Mouse (Mus musculus) thymus, adult 2 months (tissue): Measurements from ENCODE around the gene Ddr1.

Experiments used
- CTCF ChIP-seq: fragments of 200-500 bp; IDR thresholded peaks from 2 replicates; pipeline ENCODE4 v1.5.1; 2012; ENCODE audit warnings: mild to moderate bottlenecking, control low read depth, low read length, moderate library complexity, borderline replicate concordance; ENCODE audit not compliant: control insufficient read depth, poor library complexity, insufficient read depth; ENCODE audit errors: extremely low read depth
- POLR2A ChIP-seq: fragments of 200-500 bp; IDR thresholded peaks from 2 replicates; pipeline ENCODE4 v1.6.1; 2012; ENCODE audit warnings: mild to moderate bottlenecking, low read length, control low read depth, moderate library complexity; ENCODE audit not compliant: control insufficient read depth, poor library complexity, insufficient read depth; ENCODE audit errors: extremely low read depth

DNA sequence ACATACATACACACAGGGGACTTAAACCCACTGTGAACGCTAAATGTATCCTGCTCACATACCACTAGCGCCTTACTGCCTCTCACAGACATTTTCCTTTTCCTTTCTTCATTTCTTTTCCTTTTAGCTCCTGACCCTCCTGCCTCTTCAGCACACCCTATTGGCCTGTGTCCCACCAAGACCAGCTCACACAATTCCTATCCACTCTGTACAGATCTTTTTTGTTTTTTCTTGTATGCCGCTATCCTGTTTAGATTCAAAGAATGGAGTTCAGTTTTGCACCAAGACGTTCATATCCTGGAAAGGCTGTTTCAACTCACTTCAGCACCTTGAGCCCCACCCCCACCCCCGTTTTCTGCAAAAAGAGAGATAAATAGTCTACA lies 5.9 kb downstream of the Ddr1 start:
- TF ChIP-seq CTCF (no peak), POLR2A (no peak)
